Mouse (Mus musculus) lung, postnatal 0 days (tissue): ENCODE data around the gene Wbp1l.

ENCODE experiments used
- CTCF ChIP-seq: IDR thresholded peaks from 2 replicates; pipeline ENCODE4 v1.5.1; 2016; ENCODE audit warnings: antibody characterized with exemption, mild to moderate bottlenecking
- EP300 ChIP-seq: IDR thresholded peaks from 2 replicates; pipeline ENCODE4 v1.6.1; 2016; ENCODE audit warnings: antibody characterized with exemption, mild to moderate bottlenecking, control low read depth

- TF ChIP-seq CTCF (no peak), EP300 (no peak)
These were observed 47.2 kb downstream of the Wbp1l start for GRCm38 (mm10) chr19:46646041-46646481.
